Mouse (Mus musculus): ENCODE results near the gene Cd109. TPM values are rescaled to one million over a fixed set of nuclear protein-coding genes. Genes with fewer than 3 reads are reported as not detected.
A peak's percentile ranks its signal among the peaks of the same experiment; 100 is the strongest.

Cd109 gene
- 21.2 and 21.7 TPM in 2 replicates for polyA plus RNA-seq (2015; fragmentation: Nextera tagmentation; extraction: Ambion mirVana)

- Histone ChIP-seq H3K4me2 (replicated peaks) (peak within 1 kb of the TSS; percentile 89), H3K36me3 (no peaks in the 10 kb centered on the region), H3K9ac (peak within 1 kb of the TSS; percentile 62), H3K4me1 (peaks cover 23% of the 10 kb centered on the region), H3K4me3 (replicated peaks) (peak within 1 kb of the TSS; percentile 70), H3K27ac (replicated peaks) (peak within 1 kb of the TSS; percentile 70), H3K27me3 (no peaks in the 10 kb centered on the region), H3K9me3 (replicated peaks) (no peaks in the 10 kb centered on the region)
- under 1% methylated on average over 43 of the region's 43 CpGs for WGBS
- ATAC-seq (ENCODE audit: insufficient number of reproducible peaks, low FRiP score, low TSS enrichment, low read depth) = peak; percentile 76
Observed at GRCm38 (mm10) chr9:78615401-78616021, at the start of gene Cd109. Gene Cd109 (plus strand): TSS chr9:78615546.

DNA sequence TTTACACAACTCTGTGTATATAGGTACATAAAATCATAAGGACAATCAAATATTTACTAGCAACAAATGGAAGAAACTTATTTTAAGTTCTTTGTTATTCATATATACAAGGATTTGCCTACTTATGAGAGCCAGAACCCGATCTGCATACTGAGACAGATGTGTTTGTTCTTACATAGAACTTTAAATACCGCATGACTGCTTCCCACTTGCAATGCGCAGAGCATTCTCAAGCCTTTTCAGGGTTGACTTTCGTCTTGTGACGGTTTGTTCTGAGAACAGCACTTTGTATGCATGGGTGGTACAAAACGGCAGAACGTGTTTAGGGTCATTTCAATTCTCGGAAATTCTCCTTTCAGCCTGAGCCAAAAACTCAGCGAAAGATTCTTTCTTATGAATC is 45.4 kb upstream of the Cd109 start:
- Histone ChIP-seq H3K27me3 (no peaks in the 10 kb centered on the region), H3K36me3 (peaks cover 22% of the 10 kb centered on the region), H3K4me2 (replicated peaks) (no peak overlapping the region), H3K4me3 (replicated peaks) (no peak overlapping the region), H3K4me1 (no peaks in the 10 kb centered on the region), H3K9me3 (replicated peaks) (no peaks in the 10 kb centered on the region), H3K27ac (replicated peaks) (no peak overlapping the region), H3K9ac (no peak overlapping the region)
- 91% methylated on average over 9 of the region's 9 CpGs for WGBS
- ATAC-seq (ENCODE audit: insufficient number of reproducible peaks, low FRiP score, low TSS enrichment, low read depth) = no peak

DNA sequence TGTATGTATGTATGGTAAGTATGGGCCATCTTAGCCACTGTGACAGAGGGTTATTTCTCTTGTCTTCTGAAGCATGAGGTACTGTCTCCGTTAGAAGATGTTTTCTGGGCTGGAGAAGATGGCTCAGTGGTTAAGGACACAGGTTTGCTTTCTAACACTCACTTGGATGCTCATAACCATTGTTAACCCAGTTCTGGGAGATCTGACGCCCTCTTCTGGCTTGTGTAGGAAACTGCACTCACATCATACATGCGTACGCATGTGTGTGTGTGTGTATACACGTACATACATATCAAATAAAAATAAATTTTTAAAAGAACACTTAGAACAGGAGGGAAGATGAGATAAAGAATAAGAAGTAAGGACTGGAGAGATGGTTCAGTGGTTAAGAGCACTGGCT is 38.9 kb upstream of the Cd109 start:
- 89% methylated on average over 5 of the region's 5 CpGs for WGBS
- Histone ChIP-seq H3K27me3 (no peaks in the 10 kb centered on the region), H3K4me1 (no peaks in the 10 kb centered on the region; the same call in 1 of the 2 replicates), H3K9me3 (replicated peaks) (no peaks in the 10 kb centered on the region), H3K36me3 (peaks cover 33% of the 10 kb centered on the region), H3K9ac (no peak overlapping the region), H3K4me3 (replicated peaks) (no peak overlapping the region), H3K27ac (replicated peaks) (no peak overlapping the region), H3K4me2 (replicated peaks) (no peak overlapping the region)
- ATAC-seq (ENCODE audit: insufficient number of reproducible peaks, low FRiP score, low TSS enrichment, low read depth) = no peak

DNA sequence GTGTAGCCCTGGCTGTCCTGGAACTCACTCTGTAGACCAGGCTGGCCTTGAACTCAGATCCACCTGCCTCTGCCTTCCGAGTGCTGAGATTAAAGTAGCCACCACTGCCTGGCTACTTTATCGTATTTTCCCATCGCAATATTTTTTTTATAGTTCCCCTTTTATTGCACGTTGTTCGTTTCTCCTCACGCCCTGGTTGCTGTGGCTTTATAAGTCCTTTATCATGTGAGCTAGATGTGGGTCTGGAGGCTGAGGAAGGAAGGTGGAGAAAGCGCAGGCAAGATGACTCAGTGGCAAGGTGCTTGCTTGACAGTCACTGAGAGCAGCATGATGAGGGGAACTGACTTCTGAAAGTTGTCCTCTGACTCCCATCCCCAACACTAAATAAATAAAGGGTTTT is 36.5 kb upstream of the Cd109 start:
- Histone ChIP-seq H3K4me1 (no peaks in the 10 kb centered on the region; the same call in 1 of the 2 replicates), H3K27me3 (no peaks in the 10 kb centered on the region), H3K4me2 (replicated peaks) (no peak overlapping the region), H3K36me3 (peaks cover 34% of the 10 kb centered on the region), H3K9me3 (replicated peaks) (no peaks in the 10 kb centered on the region), H3K9ac (no peak overlapping the region), H3K4me3 (replicated peaks) (no peak overlapping the region), H3K27ac (replicated peaks) (no peak overlapping the region)
- ATAC-seq (ENCODE audit: insufficient number of reproducible peaks, low FRiP score, low TSS enrichment, low read depth) = no peak
- 88% methylated on average over 7 of the region's 7 CpGs for WGBS

DNA sequence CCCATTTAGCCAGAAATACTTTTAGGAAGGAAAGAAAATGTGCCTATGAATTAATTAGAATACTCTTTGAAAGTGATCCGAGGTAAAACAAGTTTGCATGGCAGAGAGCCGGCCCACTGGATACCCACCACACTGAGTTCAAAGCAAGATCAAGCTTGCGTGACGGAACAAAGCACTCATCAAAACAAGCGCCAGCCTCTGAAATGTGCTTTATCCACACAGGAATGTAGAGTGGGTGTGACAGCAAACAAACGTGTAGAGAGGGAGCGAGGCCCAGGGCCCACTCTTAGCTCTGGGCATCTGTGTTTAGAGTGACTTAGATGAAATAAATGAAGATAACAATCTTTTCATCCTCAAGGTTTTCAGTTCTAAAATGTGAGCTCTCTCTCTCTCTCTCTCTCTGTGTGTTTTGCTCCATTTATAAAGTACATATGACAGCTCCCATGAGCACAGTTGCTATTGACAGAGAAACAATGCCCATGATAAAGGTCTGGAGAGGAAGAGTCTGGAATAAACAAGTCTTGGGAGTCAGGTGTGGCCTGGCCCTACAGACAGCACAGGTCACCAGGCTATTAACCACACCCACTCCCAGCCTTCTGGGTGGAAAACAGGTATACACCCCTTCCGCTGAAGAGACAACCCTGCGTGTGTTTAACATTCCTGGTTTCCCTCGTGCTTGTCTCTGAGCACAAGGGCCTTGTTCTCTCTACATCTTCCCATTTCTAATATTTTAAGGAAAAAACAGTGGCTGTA is 35.5 kb upstream of the Cd109 start:
- Histone ChIP-seq H3K9ac (no peak overlapping the region), H3K36me3 (peaks cover 28% of the 10 kb centered on the region), H3K4me3 (replicated peaks) (no peak overlapping the region), H3K4me2 (replicated peaks) (no peak overlapping the region), H3K27me3 (no peaks in the 10 kb centered on the region), H3K4me1 (no peaks in the 10 kb centered on the region; the same call in 1 of the 2 replicates), H3K27ac (replicated peaks) (no peak overlapping the region; the same call in 1 of the 2 replicates), H3K9me3 (replicated peaks) (no peaks in the 10 kb centered on the region)
- 45% methylated on average over 10 of the region's 10 CpGs for WGBS
- no peak for ATAC-seq (ENCODE audit: insufficient number of reproducible peaks, low FRiP score, low TSS enrichment, low read depth)

DNA sequence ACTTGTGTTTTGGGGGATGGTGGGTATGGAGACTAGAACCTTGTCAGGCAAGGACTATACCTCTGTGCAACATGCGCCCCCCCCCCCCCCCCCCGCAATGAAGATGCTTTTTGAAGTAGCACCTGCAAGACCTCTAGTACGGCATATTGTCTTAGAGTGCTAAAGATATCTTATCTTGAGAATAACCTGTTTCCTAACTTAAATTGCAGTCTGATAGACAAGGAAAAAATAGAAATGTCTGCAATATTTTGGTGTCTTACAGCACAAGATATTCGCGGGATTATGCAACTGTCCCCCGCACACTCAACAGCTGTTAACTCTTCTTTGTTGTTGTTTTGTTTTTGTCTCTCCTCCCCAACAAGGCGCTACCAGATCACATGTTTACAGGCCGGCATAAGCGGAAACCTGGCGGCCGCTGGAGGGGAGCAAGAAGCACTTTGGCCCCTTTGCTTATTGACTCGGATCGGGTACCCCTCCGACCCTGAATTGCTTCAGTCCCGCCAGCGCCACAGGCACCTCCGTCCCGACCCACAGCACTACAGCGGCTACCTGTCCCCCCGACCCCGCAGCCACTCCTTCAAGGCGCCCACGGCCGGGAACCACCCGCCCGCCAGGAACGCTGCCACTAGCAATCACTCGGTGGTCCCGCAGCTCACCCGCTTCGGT is 28.0 kb upstream of the Cd109 start:
- H3K4me1 ChIP-seq = peaks cover 15% of the 10 kb centered on the region
- H3K9ac ChIP-seq = peak overlapping the region; percentile 57
- no peaks in the 10 kb centered on the region for H3K9me3 ChIP-seq (replicated peaks)
- 0 out of 2 replicates have a peak, but pooled peaks cover 6% of the 10 kb centered on the region for H3K36me3 ChIP-seq
- peak overlapping the region; percentile 67 for H3K4me3 ChIP-seq (replicated peaks)
- under 1% methylated on average over 31 of the region's 31 CpGs for WGBS
- H3K27me3 ChIP-seq = no peaks in the 10 kb centered on the region
- peak overlapping the region; percentile 80 for H3K27ac ChIP-seq (replicated peaks)
- peak overlapping the region; percentile 63 for H3K4me2 ChIP-seq (replicated peaks)
- peak; percentile 46; the same call in 1 of the 2 replicates for ATAC-seq (ENCODE audit: insufficient number of reproducible peaks, low FRiP score, low TSS enrichment, low read depth)

- 0 out of 2 replicates have a peak, but pooled peaks cover 6% of the 10 kb centered on the region for H3K36me3 ChIP-seq
- H3K9me3 ChIP-seq (replicated peaks) = no peaks in the 10 kb centered on the region
- WGBS = under 1% methylated on average over 27 of the region's 27 CpGs
- H3K9ac ChIP-seq = peak within 1 kb of the TSS; percentile 57
- H3K4me1 ChIP-seq = peaks cover 15% of the 10 kb centered on the region
- peak within 1 kb of the TSS; percentile 67 for H3K4me3 ChIP-seq (replicated peaks)
- peak within 1 kb of the TSS; percentile 63 for H3K4me2 ChIP-seq (replicated peaks)
- ATAC-seq (ENCODE audit: insufficient number of reproducible peaks, low FRiP score, low TSS enrichment, low read depth) = peak; percentile 96
- no peaks in the 10 kb centered on the region for H3K27me3 ChIP-seq
- peak within 1 kb of the TSS; percentile 80 for H3K27ac ChIP-seq (replicated peaks)
Observed at GRCm38 (mm10) chr9:78587914-78588313, 27.4 kb upstream of the Cd109 start, which contains the start of gene Slc17a5. Gene Slc17a5 (minus strand): TSS chr9:78588041.

GRCm38 (mm10) chr9:78588411-78589033 is 26.8 kb upstream of the Cd109 start:
- peak overlapping the region; percentile 80 for H3K27ac ChIP-seq (replicated peaks)
- no peaks in the 10 kb centered on the region for H3K27me3 ChIP-seq
- peak; percentile 40; the same call in 1 of the 2 replicates for ATAC-seq (ENCODE audit: insufficient number of reproducible peaks, low FRiP score, low TSS enrichment, low read depth)
- 0 out of 2 replicates have a peak overlapping the region, but pooled peaks have one; percentile 6 for H3K9ac ChIP-seq
- H3K4me3 ChIP-seq (replicated peaks) = peak overlapping the region; percentile 67
- no peaks in the 10 kb centered on the region for H3K9me3 ChIP-seq (replicated peaks)
- WGBS = 54% methylated on average over 10 of the region's 10 CpGs
- peak overlapping the region; percentile 63 for H3K4me2 ChIP-seq (replicated peaks)
- 0 out of 2 replicates have a peak, but pooled peaks cover 2% of the 10 kb centered on the region for H3K36me3 ChIP-seq
- peaks cover 15% of the 10 kb centered on the region for H3K4me1 ChIP-seq

DNA sequence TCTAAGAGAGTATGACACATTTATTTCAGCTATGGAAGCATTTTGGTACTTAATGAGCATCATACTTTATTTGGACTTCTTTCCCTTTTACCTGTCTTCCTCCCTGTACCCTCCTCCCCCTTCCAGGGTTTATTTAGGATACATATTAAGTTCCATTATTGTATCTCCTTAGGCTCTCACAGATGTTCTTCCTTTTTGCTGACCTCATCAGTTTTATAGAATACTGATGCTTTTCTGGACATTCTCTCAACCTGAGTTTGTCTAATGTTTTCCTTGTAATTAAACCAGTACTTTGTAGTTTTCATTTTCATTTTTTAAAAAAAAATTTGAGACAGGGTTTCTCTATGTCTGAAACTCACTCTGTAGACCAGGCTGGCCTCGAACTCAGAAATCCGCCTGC is 24.9 kb upstream of the Cd109 start:
- whole genome bisulfite sequencing = 90% methylated on average over 2 of the region's 2 CpGs
- H3K9ac ChIP-seq = no peak overlapping the region

DNA sequence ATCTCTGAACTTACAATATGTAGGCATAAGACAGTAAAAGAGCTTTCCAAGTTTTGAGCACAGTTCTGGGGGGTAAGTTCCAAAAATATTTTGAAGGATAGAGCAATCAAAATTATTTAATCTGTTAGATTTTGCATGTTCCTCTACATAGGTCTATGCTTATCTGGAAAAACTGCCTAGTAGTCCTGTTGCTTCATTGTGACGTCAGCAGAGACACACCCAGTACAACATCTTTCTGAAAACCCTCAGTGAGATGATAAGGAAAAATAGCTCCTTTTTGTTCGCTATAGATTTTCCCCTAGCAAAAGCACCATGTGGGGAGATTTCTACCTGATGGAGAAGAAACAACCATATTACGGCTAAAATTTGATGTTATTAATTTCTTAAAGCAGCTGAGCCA is 20.1 kb upstream of the Cd109 start:
- ATAC-seq (ENCODE audit: insufficient number of reproducible peaks, low FRiP score, low TSS enrichment, low read depth) = no peak
- no peak overlapping the region for H3K27ac ChIP-seq (replicated peaks)
- no peak overlapping the region for H3K4me2 ChIP-seq (replicated peaks)
- H3K36me3 ChIP-seq = no peaks in the 10 kb centered on the region
- no peaks in the 10 kb centered on the region for H3K9me3 ChIP-seq (replicated peaks)
- WGBS = 83% methylated on average over 3 of the region's 3 CpGs
- H3K4me3 ChIP-seq (replicated peaks) = no peak overlapping the region
- no peaks in the 10 kb centered on the region for H3K27me3 ChIP-seq
- H3K4me1 ChIP-seq = no peaks in the 10 kb centered on the region
- H3K9ac ChIP-seq = no peak overlapping the region

More for the DNA sequence above, 24.9 kb upstream of the Cd109 start:
- Histone ChIP-seq H3K9me3 (replicated peaks) (no peaks in the 10 kb centered on the region), H3K27me3 (no peaks in the 10 kb centered on the region), H3K4me3 (replicated peaks) (no peak overlapping the region), H3K4me1 (peaks cover 15% of the 10 kb centered on the region), H3K27ac (replicated peaks) (no peak overlapping the region), H3K36me3 (no peaks in the 10 kb centered on the region), H3K4me2 (replicated peaks) (no peak overlapping the region)
- no peak for ATAC-seq (ENCODE audit: insufficient number of reproducible peaks, low FRiP score, low TSS enrichment, low read depth)

Data from embryonic facial prominence, embryonic 15.5 days (tissue).